In the genomic region with DNA sequence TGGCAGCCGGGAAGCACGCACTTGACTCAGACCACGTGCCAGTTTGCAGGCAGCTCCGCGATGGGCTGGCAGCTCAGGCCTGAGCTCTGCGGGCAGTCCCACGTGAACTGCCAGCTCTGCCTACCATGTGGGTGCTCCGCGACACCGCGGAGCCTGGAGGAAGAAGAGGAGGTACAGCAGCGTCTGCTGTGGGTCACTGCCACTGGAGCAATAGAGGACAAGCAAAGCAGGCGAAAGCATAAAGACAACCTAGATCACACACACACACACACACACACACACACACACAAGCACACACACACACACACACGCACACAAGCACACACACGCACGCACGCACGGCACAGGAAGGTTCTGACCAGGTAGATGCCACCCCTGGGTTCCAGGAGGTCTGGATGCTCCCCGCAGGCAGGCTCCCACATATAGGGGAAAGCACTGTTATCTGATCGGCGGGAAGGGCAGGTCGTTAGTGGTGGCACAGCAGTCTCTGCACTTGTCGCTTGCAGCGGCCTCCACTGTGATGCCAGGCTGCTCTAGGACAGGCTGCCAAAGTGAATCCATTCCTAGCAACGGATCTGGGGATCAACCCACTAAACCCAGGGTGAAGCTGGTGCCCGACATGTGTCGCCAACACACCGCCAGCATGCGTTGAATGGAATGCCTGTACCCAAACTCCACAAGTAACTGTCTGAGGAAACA, we compare ENCODE assay signal across 8 mouse cellular contexts. TPM values are rescaled to one million over a fixed set of nuclear protein-coding genes. Genes with fewer than 3 reads are reported as not detected.
DNase-seq lines count a peak whose midpoint lies in the region; ATAC-seq and TF ChIP-seq lines count a peak whose summit lies in the region.

No protein-coding gene starts in this region.

- 7% methylated on average over 29 of the region's 29 CpGs for WGBS in lung, adult 2 months
- WGBS in forebrain, embryonic 11.5 days, result under 1% methylated on average over 29 of the region's 29 CpGs
- under 1% methylated on average over 25 of the region's 29 CpGs for WGBS in hindbrain, embryonic 16.5 days
- WGBS in liver, embryonic 15.5 days (ENCODE audit: insufficient replicate concordance), result 3% methylated on average over 29 of the region's 29 CpGs
- 2% methylated on average over 26 of the region's 29 CpGs for WGBS in neural tube, embryonic 14.5 days

- no peaks in the 10 kb centered on the region for H3K36me3 ChIP-seq in forebrain, embryonic 11.5 days (ENCODE audit: control insufficient read depth, insufficient read depth, low read length)
- no peaks in the 10 kb centered on the region for H3K36me3 ChIP-seq in hindbrain, embryonic 16.5 days (ENCODE audit: control insufficient read depth, insufficient read depth, low read length)
- H3K36me3 ChIP-seq in liver, embryonic 15.5 days (replicated peaks), result no peaks in the 10 kb centered on the region
- H3K36me3 ChIP-seq in neural tube, embryonic 14.5 days (ENCODE audit: control insufficient read depth, insufficient read depth, low read length), result no peaks in the 10 kb centered on the region

- TF ChIP-seq CTCF in lung, adult 2 months (IDR thresholded peaks at IDR 0.05; ENCODE audit: insufficient read depth, low read length), result no peak
- TF ChIP-seq CTCF in brain, embryonic 14.5 days (IDR thresholded peaks at IDR 0.05; ENCODE audit: borderline replicate concordance, extremely low read depth, insufficient read depth, insufficient read length), result no peak

- H3K9me3 ChIP-seq in forebrain, embryonic 11.5 days (ENCODE audit: control insufficient read depth, low read length), result no peaks in the 10 kb centered on the region
- no peaks in the 10 kb centered on the region for H3K9me3 ChIP-seq in hindbrain, embryonic 16.5 days (ENCODE audit: control insufficient read depth, low read length)
- H3K9me3 ChIP-seq in liver, embryonic 15.5 days (replicated peaks), result no peaks in the 10 kb centered on the region
- no peaks in the 10 kb centered on the region for H3K9me3 ChIP-seq in neural tube, embryonic 14.5 days (ENCODE audit: control insufficient read depth, low read length)

- H3K9ac ChIP-seq in forebrain, embryonic 11.5 days (ENCODE audit: low read length), result peak overlapping the region; percentile 56
- H3K9ac ChIP-seq in hindbrain, embryonic 16.5 days (ENCODE audit: low read depth, low read length), result peak overlapping the region; percentile 63
- peak overlapping the region; percentile 56 for H3K9ac ChIP-seq in liver, embryonic 15.5 days
- peak overlapping the region; percentile 34; the same call in 1 of the 2 replicates for H3K9ac ChIP-seq in neural tube, embryonic 14.5 days (replicated peaks; ENCODE audit: low read depth, low read length)

- peak overlapping the region; percentile 74 for H3K4me2 ChIP-seq in forebrain, embryonic 11.5 days (ENCODE audit: low read depth, low read length, severe bottlenecking)
- H3K4me2 ChIP-seq in hindbrain, embryonic 16.5 days (ENCODE audit: low read length), result peak overlapping the region; percentile 90
- H3K4me2 ChIP-seq in liver, embryonic 15.5 days, result peak overlapping the region; percentile 87
- H3K4me2 ChIP-seq in neural tube, embryonic 14.5 days (ENCODE audit: low read depth, low read length), result peak overlapping the region; percentile 73

- H3K4me1 ChIP-seq in lung, adult 2 months (ENCODE audit: control insufficient read depth, insufficient read depth, low read length), result peaks cover 18% of the 10 kb centered on the region
- peaks cover 11% of the 10 kb centered on the region for H3K4me1 ChIP-seq in forebrain, embryonic 11.5 days (replicated peaks; ENCODE audit: control insufficient read depth, insufficient read depth, low read length)
- H3K4me1 ChIP-seq in hindbrain, embryonic 16.5 days (ENCODE audit: control insufficient read depth, insufficient read depth, low read depth, low read length), result peaks cover 29% of the 10 kb centered on the region
- peaks cover 68% of the 10 kb centered on the region for H3K4me1 ChIP-seq in liver, embryonic 15.5 days (replicated peaks)
- peaks cover 25% of the 10 kb centered on the region for H3K4me1 ChIP-seq in neural tube, embryonic 14.5 days (ENCODE audit: control insufficient read depth, insufficient read depth, low read length)

- no peaks in the 10 kb centered on the region for H3K27me3 ChIP-seq in forebrain, embryonic 11.5 days (ENCODE audit: control insufficient read depth, insufficient read depth, low read length)
- H3K27me3 ChIP-seq in hindbrain, embryonic 16.5 days (replicated peaks; ENCODE audit: control insufficient read depth, insufficient read depth, low read length), result no peaks in the 10 kb centered on the region
- H3K27me3 ChIP-seq in liver, embryonic 15.5 days, result no peaks in the 10 kb centered on the region
- no peaks in the 10 kb centered on the region for H3K27me3 ChIP-seq in neural tube, embryonic 14.5 days (ENCODE audit: control insufficient read depth, insufficient read depth, low read length)

- no peak for ATAC-seq in forebrain, embryonic 11.5 days (replicated peaks; ENCODE audit: low FRiP score)
- ATAC-seq in hindbrain, embryonic 16.5 days, result no peak
- 0 out of 2 replicates have a peak, but pooled peaks have one; percentile 16 for ATAC-seq in liver, embryonic 15.5 days (ENCODE audit: insufficient read depth)
- no peak for ATAC-seq in neural tube, embryonic 14.5 days (ENCODE audit: low read depth)

- DNase-seq in lung, adult 2 months, result no peak
- DNase-seq in lung, postnatal 10 days, result no peak
- peak; percentile 63 for DNase-seq in brain, embryonic 14.5 days (ENCODE audit: low read depth)
- peak; percentile 71 for DNase-seq in forebrain, embryonic 11.5 days (ENCODE audit: low spot score)
- DNase-seq in testis, postnatal 10 days (ENCODE audit: low spot score), result no peak

- no peak overlapping the region for H3K27ac ChIP-seq in forebrain, embryonic 11.5 days (ENCODE audit: low read depth, low read length)
- peak overlapping the region; percentile 56; the same call in 1 of the 2 replicates for H3K27ac ChIP-seq in hindbrain, embryonic 16.5 days (ENCODE audit: low read depth, low read length)
- peak overlapping the region; percentile 66 for H3K27ac ChIP-seq in liver, embryonic 15.5 days (replicated peaks)
- H3K27ac ChIP-seq in neural tube, embryonic 14.5 days (ENCODE audit: low read depth, low read length), result no peak overlapping the region

- no peak for TF ChIP-seq POLR2A in lung, adult 2 months (IDR thresholded peaks at IDR 0.05; ENCODE audit: borderline replicate concordance, extremely low read depth, low read depth, low read length)
- no peak for TF ChIP-seq POLR2A in brain, embryonic 14.5 days (IDR thresholded peaks at IDR 0.05; ENCODE audit: borderline replicate concordance, extremely low read depth, insufficient read depth, insufficient read length, poor library complexity, severe bottlenecking)

- peak overlapping the region; percentile 3 for H3K4me3 ChIP-seq in lung, adult 2 months (replicated peaks; ENCODE audit: extremely low read depth, low read depth, low read length)
- peak overlapping the region; percentile 40 for H3K4me3 ChIP-seq in forebrain, embryonic 11.5 days (ENCODE audit: low read depth, low read length)
- H3K4me3 ChIP-seq in hindbrain, embryonic 16.5 days (ENCODE audit: low read length), result peak overlapping the region; percentile 45
- peak overlapping the region; percentile 57 for H3K4me3 ChIP-seq in liver, embryonic 15.5 days (replicated peaks)
- H3K4me3 ChIP-seq in neural tube, embryonic 14.5 days (ENCODE audit: low read depth, low read length), result peak overlapping the region; percentile 33

RNA-seq across cellular contexts. Expression of a gene that starts 4.3 kb away (rescaled TPM):
- 69.8 and 75.7 TPM in 2 replicates for polyA plus RNA-seq in lung, adult 2 months (2012; rRNA removed)
- polyA plus RNA-seq in brain, embryonic 14.5 days (2012; rRNA removed), result 25.6 and 35.1 TPM in 2 replicates
- polyA plus RNA-seq in forebrain, embryonic 11.5 days (2014; fragmentation: Nextera tagmentation; extraction: Ambion mirVana), result 60.3 and 60.6 TPM in 2 replicates
- polyA plus RNA-seq in hindbrain, embryonic 16.5 days (2015; fragmentation: Nextera tagmentation; extraction: Ambion mirVana), result 38.6 and 42.6 TPM in 2 replicates
- polyA plus RNA-seq in liver, embryonic 15.5 days (2015; fragmentation: Nextera tagmentation; extraction: Ambion mirVana), result 20.2 and 21.6 TPM in 2 replicates
- polyA plus RNA-seq in neural tube, embryonic 14.5 days (2014; fragmentation: Nextera tagmentation; extraction: Ambion mirVana), result 24.7 and 27.7 TPM in 2 replicates

RNA-seq across cellular contexts. Expression of a gene that starts 6.8 kb away (rescaled TPM):
- polyA plus RNA-seq in lung, adult 2 months (2012; rRNA removed), result 21.0 and 22.8 TPM in 2 replicates
- polyA plus RNA-seq in brain, embryonic 14.5 days (2012; rRNA removed), result 19.6 and 22.1 TPM in 2 replicates
- 7.9 and 9.2 TPM in 2 replicates for polyA plus RNA-seq in forebrain, embryonic 11.5 days (2014; fragmentation: Nextera tagmentation; extraction: Ambion mirVana)
- polyA plus RNA-seq in hindbrain, embryonic 16.5 days (2015; fragmentation: Nextera tagmentation; extraction: Ambion mirVana), result 18.1 and 20.9 TPM in 2 replicates
- polyA plus RNA-seq in liver, embryonic 15.5 days (2015; fragmentation: Nextera tagmentation; extraction: Ambion mirVana), result 4.3 and 5.3 TPM in 2 replicates
- polyA plus RNA-seq in neural tube, embryonic 14.5 days (2014; fragmentation: Nextera tagmentation; extraction: Ambion mirVana), result 16.1 and 17.7 TPM in 2 replicates

RNA-seq across cellular contexts. Expression of a gene that starts 20.9 kb away (rescaled TPM):
- 3.2 and 6.8 TPM in 2 replicates for polyA plus RNA-seq in lung, adult 2 months (2012; rRNA removed)
- 38.3 and 74.9 TPM in 2 replicates for polyA plus RNA-seq in brain, embryonic 14.5 days (2012; rRNA removed)
- polyA plus RNA-seq in forebrain, embryonic 11.5 days (2014; fragmentation: Nextera tagmentation; extraction: Ambion mirVana), result 199 and 209 TPM in 2 replicates
- 26.9 and 32.2 TPM in 2 replicates for polyA plus RNA-seq in hindbrain, embryonic 16.5 days (2015; fragmentation: Nextera tagmentation; extraction: Ambion mirVana)
- 111 and 115 TPM in 2 replicates for polyA plus RNA-seq in liver, embryonic 15.5 days (2015; fragmentation: Nextera tagmentation; extraction: Ambion mirVana)
- polyA plus RNA-seq in neural tube, embryonic 14.5 days (2014; fragmentation: Nextera tagmentation; extraction: Ambion mirVana), result 8.7 and 12.8 TPM in 2 replicates

RNA-seq across cellular contexts. Expression of a gene that starts 22.0 kb away (rescaled TPM):
- 120 and 129 TPM in 2 replicates for polyA plus RNA-seq in lung, adult 2 months (2012; rRNA removed)
- polyA plus RNA-seq in brain, embryonic 14.5 days (2012; rRNA removed), result 251 and 319 TPM in 2 replicates
- polyA plus RNA-seq in forebrain, embryonic 11.5 days (2014; fragmentation: Nextera tagmentation; extraction: Ambion mirVana), result 95.9 and 98.4 TPM in 2 replicates
- 402 and 475 TPM in 2 replicates for polyA plus RNA-seq in hindbrain, embryonic 16.5 days (2015; fragmentation: Nextera tagmentation; extraction: Ambion mirVana)
- polyA plus RNA-seq in liver, embryonic 15.5 days (2015; fragmentation: Nextera tagmentation; extraction: Ambion mirVana), result 14.9 and 19.6 TPM in 2 replicates
- polyA plus RNA-seq in neural tube, embryonic 14.5 days (2014; fragmentation: Nextera tagmentation; extraction: Ambion mirVana), result 337 and 385 TPM in 2 replicates

RNA-seq across cellular contexts. Expression of a gene that starts 28.7 kb away (rescaled TPM):
- polyA plus RNA-seq in lung, adult 2 months (2012; rRNA removed), result 36.8 and 78.5 TPM in 2 replicates
- 12.2 and 16.3 TPM in 2 replicates for polyA plus RNA-seq in brain, embryonic 14.5 days (2012; rRNA removed)
- 8.2 and 10.0 TPM in 2 replicates for polyA plus RNA-seq in forebrain, embryonic 11.5 days (2014; fragmentation: Nextera tagmentation; extraction: Ambion mirVana)
- 11.1 and 11.2 TPM in 2 replicates for polyA plus RNA-seq in hindbrain, embryonic 16.5 days (2015; fragmentation: Nextera tagmentation; extraction: Ambion mirVana)
- 6.4 and 7.6 TPM in 2 replicates for polyA plus RNA-seq in liver, embryonic 15.5 days (2015; fragmentation: Nextera tagmentation; extraction: Ambion mirVana)
- polyA plus RNA-seq in neural tube, embryonic 14.5 days (2014; fragmentation: Nextera tagmentation; extraction: Ambion mirVana), result 6.5 and 9.4 TPM in 2 replicates

Comparison
In these comparisons a context has a peak if more than half of its experiments do, and no peak if none do; other contexts are left out.
1. DNase-seq: peak in brain, embryonic 14.5 days (single experiment) and forebrain, embryonic 11.5 days (single experiment); none in lung, adult 2 months (single experiment), lung, postnatal 10 days (single experiment) and testis, postnatal 10 days (single experiment).
2. H3K4me3 ChIP-seq: peak in every context shown above with its lines; median percentile 57 in liver, embryonic 15.5 days; 45 in hindbrain, embryonic 16.5 days; 40 in forebrain, embryonic 11.5 days; 33 in neural tube, embryonic 14.5 days; 3 in lung, adult 2 months.
3. H3K27ac ChIP-seq: peak in hindbrain, embryonic 16.5 days (single experiment) and liver, embryonic 15.5 days (single experiment); none in forebrain, embryonic 11.5 days (single experiment) and neural tube, embryonic 14.5 days (single experiment).
4. Peak in every context shown above with its lines, with median percentiles within 50 percentile points of each other: H3K4me2 ChIP-seq and H3K9ac ChIP-seq.